Mouse (Mus musculus): ENCODE results near the gene Slc17a9. TPM values are rescaled to one million over a fixed set of nuclear protein-coding genes. Genes with fewer than 3 reads are reported as not detected.

The Slc17a9 gene
- polyA plus RNA-seq, 1 experiment from 2014 or later = 0.58 TPM

DNA sequence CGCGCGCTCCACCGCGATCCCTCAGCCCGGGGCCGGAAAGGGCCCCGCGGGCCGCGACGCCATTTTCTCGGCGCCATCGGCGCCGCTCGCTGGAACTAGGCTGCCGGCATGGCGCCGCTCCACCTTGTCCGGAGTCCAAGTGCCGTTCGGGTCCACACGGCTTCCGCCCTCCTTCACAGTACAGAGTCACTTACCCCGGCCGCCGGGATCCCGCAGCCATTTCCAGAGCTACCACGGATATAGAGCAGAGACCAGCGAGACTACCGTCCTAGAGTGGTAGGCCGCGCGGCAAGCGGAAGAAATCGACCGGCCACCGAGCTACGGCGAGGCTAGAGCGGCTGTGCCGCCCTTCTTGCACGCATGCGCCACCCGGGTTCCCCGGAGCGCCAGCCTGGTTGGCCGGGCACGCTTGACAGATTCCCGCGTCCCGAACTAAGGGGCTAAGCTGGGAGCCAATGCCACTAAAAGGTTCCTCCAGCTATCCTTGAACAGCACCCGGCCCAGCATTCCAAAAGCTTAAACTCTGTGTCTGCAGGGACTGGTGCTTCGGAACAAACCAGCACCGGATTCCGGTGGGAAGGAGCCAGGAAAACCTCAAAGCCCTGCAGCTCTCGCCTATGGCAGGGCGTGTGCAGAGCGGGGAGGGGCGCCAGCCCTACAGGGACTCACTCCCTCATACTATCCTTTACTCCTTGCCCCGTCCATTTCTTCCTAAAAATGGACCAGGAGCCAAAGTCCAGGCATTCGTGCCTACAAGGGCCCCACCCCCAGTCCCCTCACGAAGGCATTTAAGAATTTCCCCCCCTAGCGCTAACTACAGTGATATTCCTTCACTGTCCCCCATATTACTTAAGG is 23.1 kb upstream of the Slc17a9 start:
- H3K36me3 ChIP-seq (ENCODE audit: poor library complexity, severe bottlenecking) = peaks cover 3% of the 10 kb centered on the region; the same call in 1 of the 2 replicates
- H3K4me2 ChIP-seq = peak overlapping the region; percentile 98
- under 1% methylated on average over 66 of the region's 66 CpGs for WGBS
- H3K4me1 ChIP-seq = peaks cover 32% of the 10 kb centered on the region
- H3K9ac ChIP-seq = peak overlapping the region; percentile 96
- H3K27me3 ChIP-seq = no peaks in the 10 kb centered on the region
- H3K9me3 ChIP-seq (replicated peaks) = no peaks in the 10 kb centered on the region
- peak overlapping the region; percentile 91 for H3K4me3 ChIP-seq
- peak overlapping the region; percentile 92 for H3K27ac ChIP-seq
- peak; percentile 97 for ATAC-seq

DNA sequence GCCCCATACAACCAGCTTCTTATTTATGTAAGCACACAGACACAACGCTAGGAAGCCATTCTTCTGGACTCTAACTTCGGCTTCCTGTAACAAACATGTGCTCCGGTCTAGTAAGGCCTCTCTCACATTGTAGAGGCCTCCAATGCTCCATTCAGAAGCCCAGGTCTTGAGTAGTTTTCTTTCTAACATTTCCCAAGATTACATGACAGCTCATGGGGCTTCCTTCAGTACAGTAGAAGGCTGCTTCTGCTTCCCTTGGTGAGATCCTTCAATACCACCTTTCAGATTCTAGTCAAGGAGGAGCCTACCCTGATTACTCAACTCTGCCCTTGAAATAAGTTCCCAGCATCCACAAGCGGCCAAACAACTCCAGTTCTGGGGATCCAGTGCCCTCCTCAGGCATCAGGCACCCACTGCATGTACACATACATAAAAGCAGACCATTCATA is 22.3 kb upstream of the Slc17a9 start:
- H3K9ac ChIP-seq = peak overlapping the region; percentile 96
- H3K4me1 ChIP-seq = peaks cover 36% of the 10 kb centered on the region
- no peaks in the 10 kb centered on the region for H3K27me3 ChIP-seq
- H3K9me3 ChIP-seq (replicated peaks) = no peaks in the 10 kb centered on the region
- H3K36me3 ChIP-seq (ENCODE audit: poor library complexity, severe bottlenecking) = peaks cover 5% of the 10 kb centered on the region; the same call in 1 of the 2 replicates
- H3K4me2 ChIP-seq = peak overlapping the region; percentile 98
- peak overlapping the region; percentile 91 for H3K4me3 ChIP-seq
- ATAC-seq = no peak; the same call in 1 of the 2 replicates
- H3K27ac ChIP-seq = peak overlapping the region; percentile 92
- WGBS = 24% methylated on average over 4 of the region's 4 CpGs

DNA sequence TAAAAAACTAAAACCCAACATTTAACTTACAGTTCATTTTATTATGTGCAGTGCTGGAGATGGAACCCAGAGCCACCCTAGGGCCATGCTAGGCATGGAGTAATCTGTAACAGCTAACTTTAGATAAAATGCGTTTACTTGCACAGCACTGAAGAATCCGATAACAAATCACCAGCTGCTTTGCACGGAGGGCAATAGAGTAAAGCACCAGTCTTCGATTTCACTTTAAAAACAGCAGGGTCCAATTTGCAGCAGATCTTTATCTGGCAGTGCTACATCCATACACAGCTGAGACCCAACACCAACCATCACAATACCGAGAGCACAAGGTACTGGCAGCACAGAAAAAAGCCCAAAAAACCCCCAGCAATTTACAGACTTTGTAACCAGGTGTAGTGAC is 21.9 kb upstream of the Slc17a9 start:
- Histone ChIP-seq H3K36me3 (ENCODE audit: poor library complexity, severe bottlenecking) (peaks cover 5% of the 10 kb centered on the region; the same call in 1 of the 2 replicates), H3K4me3 (no peak overlapping the region), H3K4me2 (peak overlapping the region; percentile 98), H3K27me3 (no peaks in the 10 kb centered on the region), H3K27ac (no peak overlapping the region), H3K4me1 (peaks cover 40% of the 10 kb centered on the region), H3K9me3 (replicated peaks) (no peaks in the 10 kb centered on the region), H3K9ac (no peak overlapping the region)
- ATAC-seq = no peak
- WGBS = 84% methylated on average over 5 of the region's 5 CpGs

DNA sequence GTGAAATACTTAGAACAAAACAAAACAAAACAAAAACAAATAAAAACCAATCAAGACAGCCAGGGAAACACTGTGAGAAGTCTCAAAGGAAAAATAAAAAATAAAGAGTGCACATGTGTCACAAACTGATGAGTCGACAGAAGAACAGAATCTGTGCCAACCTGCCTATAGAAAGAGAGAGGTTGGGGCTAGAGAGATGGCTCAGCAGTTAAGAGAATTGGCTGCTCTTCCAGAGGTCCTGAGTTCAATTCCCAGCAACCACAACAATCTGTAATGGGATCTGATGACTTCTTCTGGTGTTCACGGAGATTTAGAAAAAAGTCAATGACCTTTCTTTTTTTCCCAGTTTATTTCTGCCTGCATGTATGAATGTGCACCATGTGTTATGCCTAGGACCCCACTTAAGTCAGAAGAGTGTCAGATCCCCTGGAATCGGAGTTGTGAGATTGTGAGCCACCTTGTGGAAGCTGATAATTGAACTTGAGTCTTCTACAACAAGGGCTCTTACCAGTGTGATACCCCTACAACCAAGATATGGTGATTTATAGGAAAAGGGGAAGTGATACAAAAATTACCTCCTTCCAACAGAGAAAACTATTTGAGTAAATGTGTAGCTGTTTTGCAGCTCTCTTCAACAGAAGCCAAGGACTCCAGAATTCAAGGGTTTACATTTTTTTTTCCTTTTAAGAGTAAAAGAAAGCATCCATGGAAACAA is 21.3 kb upstream of the Slc17a9 start:
- Histone ChIP-seq H3K4me3 (no peak overlapping the region), H3K27me3 (no peaks in the 10 kb centered on the region), H3K36me3 (ENCODE audit: poor library complexity, severe bottlenecking) (peaks cover 5% of the 10 kb centered on the region; the same call in 1 of the 2 replicates), H3K4me1 (peaks cover 46% of the 10 kb centered on the region), H3K27ac (no peak overlapping the region), H3K9ac (no peak overlapping the region), H3K9me3 (replicated peaks) (no peaks in the 10 kb centered on the region), H3K4me2 (no peak overlapping the region)
- no peak for ATAC-seq
- WGBS = 84% methylated on average over 3 of the region's 3 CpGs

DNA sequence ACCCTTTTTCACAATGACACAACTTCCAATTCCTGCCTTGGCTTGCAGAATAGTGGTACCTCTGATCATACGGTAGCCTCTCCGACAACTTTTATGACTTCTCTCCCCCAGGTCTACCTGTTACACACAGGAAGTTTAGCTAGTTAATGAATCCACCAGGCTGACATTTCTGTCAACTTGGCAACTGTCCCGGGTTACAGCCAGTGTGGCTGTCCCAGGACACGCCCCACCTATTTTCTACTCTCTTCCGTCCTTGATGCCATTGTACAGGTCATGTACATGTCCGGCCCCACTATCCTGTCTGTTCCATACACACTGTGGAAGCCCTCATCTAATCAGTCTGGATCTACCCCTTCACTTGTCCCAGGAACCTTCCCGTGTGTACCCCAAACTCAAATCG is 20.5 kb upstream of the Slc17a9 start:
- Histone ChIP-seq H3K27me3 (no peaks in the 10 kb centered on the region), H3K36me3 (ENCODE audit: poor library complexity, severe bottlenecking) (peaks cover 5% of the 10 kb centered on the region; the same call in 1 of the 2 replicates), H3K9me3 (replicated peaks) (no peaks in the 10 kb centered on the region), H3K4me2 (no peak overlapping the region), H3K4me1 (peaks cover 45% of the 10 kb centered on the region), H3K9ac (no peak overlapping the region), H3K27ac (no peak overlapping the region), H3K4me3 (no peak overlapping the region)
- 87% methylated on average over 8 of the region's 8 CpGs for WGBS
- ATAC-seq = no peak

DNA sequence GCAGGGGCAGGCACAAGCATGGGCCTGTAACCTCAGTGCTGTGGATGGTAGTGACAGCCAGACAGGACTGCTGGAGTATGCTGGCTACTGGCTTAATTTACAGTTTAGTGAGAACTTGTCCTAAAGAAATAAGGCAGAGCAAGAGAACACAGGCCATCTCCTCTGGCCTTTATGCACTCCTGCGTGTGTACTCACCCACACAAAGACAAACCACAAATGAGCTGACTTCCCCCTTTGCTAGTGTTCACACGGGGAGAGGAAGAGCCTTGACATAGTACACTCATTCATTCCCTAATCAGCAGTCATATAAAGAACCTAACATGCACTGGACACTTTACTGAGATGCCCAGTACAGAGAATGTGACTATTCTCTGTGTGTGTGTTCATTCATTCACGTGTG is 20.0 kb upstream of the Slc17a9 start:
- no peak overlapping the region for H3K9ac ChIP-seq
- H3K4me2 ChIP-seq = no peak overlapping the region
- H3K36me3 ChIP-seq (ENCODE audit: poor library complexity, severe bottlenecking) = peaks cover 5% of the 10 kb centered on the region; the same call in 1 of the 2 replicates
- no peaks in the 10 kb centered on the region for H3K9me3 ChIP-seq (replicated peaks)
- WGBS = 87% methylated on average over 3 of the region's 3 CpGs
- H3K27ac ChIP-seq = no peak overlapping the region
- no peaks in the 10 kb centered on the region for H3K27me3 ChIP-seq
- H3K4me1 ChIP-seq = peaks cover 41% of the 10 kb centered on the region
- ATAC-seq = no peak
- no peak overlapping the region for H3K4me3 ChIP-seq

DNA sequence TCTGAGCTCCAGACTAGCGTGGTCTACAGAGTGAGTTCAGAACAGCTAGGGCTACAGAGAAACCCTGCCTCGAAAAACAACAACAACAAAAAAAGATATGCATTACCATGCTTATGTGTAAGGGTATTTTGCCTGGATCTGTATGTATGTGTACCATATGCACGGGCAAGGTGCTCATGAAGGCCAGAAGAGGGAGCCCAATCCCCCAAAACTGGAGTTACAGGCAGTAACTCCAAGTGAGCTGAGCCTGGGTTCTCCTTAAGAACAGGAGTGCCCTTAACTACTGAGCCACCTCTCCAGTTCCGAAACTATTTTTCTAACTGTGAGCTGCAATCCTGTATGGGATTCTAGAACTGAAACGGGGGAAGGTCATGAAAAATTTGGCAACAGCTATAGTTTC is 19.1 kb upstream of the Slc17a9 start:
- 90% methylated on average over 5 of the region's 5 CpGs for WGBS
- H3K27me3 ChIP-seq = no peaks in the 10 kb centered on the region
- H3K9ac ChIP-seq = no peak overlapping the region

DNA sequence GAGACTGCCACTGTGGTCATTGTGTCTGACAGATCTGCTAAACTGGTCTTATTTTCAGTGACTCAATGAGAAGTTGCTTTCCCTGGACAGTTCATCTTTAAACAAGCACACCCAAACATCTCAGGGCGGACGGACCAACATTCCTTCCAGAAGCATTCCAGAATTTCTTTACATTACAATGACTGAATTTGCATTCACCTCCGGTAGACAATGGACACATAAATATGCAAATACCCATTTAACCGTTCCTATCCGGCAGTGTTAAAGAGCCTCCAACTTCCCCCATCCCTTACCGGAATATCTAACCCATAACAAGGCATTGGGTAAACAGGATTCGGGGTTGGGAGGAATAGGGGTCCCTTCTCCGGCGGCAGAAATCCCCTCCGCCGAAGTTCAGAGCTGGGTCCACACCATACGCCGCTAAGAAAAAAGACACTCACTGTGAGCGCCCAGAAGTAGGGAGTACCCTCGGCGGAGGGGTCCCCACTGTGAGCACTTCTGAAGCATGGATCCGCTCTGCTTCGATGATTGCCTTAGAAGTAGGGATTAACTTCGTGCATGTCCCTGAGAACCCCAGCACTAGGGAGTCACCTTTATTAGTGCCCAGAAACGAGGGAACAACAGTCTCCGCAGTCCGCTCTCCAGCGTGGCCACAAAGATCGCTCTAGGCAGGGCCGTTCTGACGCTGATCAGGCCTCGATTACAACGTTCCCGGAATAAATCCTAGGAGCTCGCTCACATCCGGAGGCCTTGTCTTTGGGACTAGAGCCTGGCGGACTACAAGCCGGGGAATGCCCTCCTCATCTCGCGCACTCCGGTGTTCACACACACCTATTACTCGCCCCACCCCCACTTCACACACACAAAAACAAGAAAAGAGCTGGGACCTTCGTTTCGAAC is 15.8 kb upstream of the Slc17a9 start:
- Histone ChIP-seq H3K9ac (peak overlapping the region; percentile 89), H3K4me2 (peak overlapping the region; percentile 91), H3K27me3 (no peaks in the 10 kb centered on the region), H3K9me3 (replicated peaks) (no peaks in the 10 kb centered on the region), H3K4me3 (peak overlapping the region; percentile 99), H3K27ac (peak overlapping the region; percentile 81), H3K36me3 (ENCODE audit: poor library complexity, severe bottlenecking) (peaks cover 16% of the 10 kb centered on the region), H3K4me1 (peaks cover 32% of the 10 kb centered on the region)
- no peak for ATAC-seq
- under 1% methylated on average over 39 of the region's 39 CpGs for WGBS

More for the DNA sequence above, 19.1 kb upstream of the Slc17a9 start:
- Histone ChIP-seq H3K4me3 (no peak overlapping the region), H3K4me1 (peaks cover 35% of the 10 kb centered on the region), H3K9me3 (replicated peaks) (no peaks in the 10 kb centered on the region), H3K36me3 (ENCODE audit: poor library complexity, severe bottlenecking) (peaks cover 5% of the 10 kb centered on the region; the same call in 1 of the 2 replicates), H3K4me2 (no peak overlapping the region), H3K27ac (no peak overlapping the region)
- ATAC-seq = no peak

DNA sequence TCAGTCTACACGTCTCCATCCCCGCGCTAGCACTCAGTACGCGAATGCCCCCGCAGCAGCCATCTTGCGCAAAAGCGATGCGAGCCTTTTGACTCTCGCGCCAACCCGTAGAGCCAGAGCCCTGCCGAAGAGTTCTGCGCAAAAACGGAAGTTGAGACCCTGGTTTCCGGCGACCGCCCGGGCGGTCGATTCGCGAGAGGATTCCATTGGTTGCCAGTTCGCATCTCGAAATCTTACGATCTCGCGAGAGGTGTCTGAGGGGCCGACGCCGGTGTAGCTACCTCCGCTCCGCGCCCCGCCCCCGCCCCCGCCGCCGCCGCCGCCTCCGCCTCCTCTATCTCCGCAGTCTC is 15.2 kb upstream of the Slc17a9 start, which contains the start of the genes Dido1 and Gid8:
Dido1 (minus strand) TSS at position 77 of the 350 bp plus-strand sequence.
Gid8 (plus strand) TSS at position 195 of the 350 bp plus-strand sequence.
- H3K9ac ChIP-seq = peak within 1 kb of the TSS; percentile 99
- peak; percentile 97 for ATAC-seq
- under 1% methylated on average over 39 of the region's 43 CpGs for WGBS

DNA sequence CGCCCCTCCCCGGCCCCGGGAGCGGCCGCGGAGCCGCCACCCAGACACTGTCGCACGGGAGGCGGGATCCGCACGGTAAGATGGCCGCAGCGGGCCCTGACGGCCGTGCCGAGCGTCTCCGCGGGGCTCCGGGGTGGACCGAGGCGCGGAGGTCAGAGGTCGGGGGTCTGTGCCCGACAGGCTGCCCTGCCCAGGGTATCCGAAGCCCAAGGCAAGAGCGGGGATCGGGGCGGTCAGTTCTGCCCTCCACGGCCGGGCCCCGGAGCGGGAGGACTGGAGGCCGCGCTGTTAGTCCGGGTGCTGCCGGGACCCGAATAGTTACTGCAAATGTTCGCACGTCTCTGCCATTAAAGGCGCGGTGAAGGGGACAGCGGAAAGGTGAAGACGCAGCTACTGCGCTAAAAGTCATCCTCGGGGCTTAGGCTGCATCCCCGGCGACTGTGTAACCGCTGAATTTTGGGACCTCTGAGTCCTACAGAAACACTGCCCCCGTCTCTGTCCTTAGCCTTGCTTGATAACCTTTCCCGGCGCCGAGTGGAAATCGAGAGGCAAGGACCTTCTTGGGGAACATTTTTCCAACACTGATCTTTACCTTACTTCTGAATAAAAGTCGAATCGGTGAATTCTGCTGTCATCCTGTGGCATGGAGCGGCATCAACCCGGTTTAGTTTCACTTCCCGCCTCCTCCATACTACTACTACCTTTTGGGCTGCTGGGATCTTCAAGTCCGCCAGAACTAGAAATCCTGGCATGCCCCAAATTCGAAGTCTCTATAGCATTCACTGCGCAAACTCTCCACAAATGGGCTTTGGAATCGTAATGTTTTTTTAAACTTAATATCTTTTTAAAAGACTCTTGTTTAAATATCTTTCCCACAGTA is 14.5 kb upstream of the Slc17a9 start:
- peak overlapping the region; percentile 99 for H3K4me3 ChIP-seq
- no peaks in the 10 kb centered on the region for H3K27me3 ChIP-seq
- 3% methylated on average over 63 of the region's 64 CpGs for WGBS
- H3K27ac ChIP-seq = peak overlapping the region; percentile 82
- H3K4me1 ChIP-seq = peaks cover 32% of the 10 kb centered on the region
- peak overlapping the region; percentile 87 for H3K4me2 ChIP-seq
- peaks cover 25% of the 10 kb centered on the region for H3K36me3 ChIP-seq (ENCODE audit: poor library complexity, severe bottlenecking)
- no peaks in the 10 kb centered on the region for H3K9me3 ChIP-seq (replicated peaks)
- peak overlapping the region; percentile 99 for H3K9ac ChIP-seq
- ATAC-seq = peak; percentile 72; the same call in 1 of the 2 replicates

More for the DNA sequence above, 15.2 kb upstream of the Slc17a9 start, which contains the start of the genes Dido1 and Gid8:
- peak within 1 kb of the TSS; percentile 91 for H3K4me2 ChIP-seq
- H3K9me3 ChIP-seq (replicated peaks) = no peaks in the 10 kb centered on the region
- H3K4me1 ChIP-seq = peaks cover 32% of the 10 kb centered on the region
- H3K27me3 ChIP-seq = no peaks in the 10 kb centered on the region
- H3K4me3 ChIP-seq = peak within 1 kb of the TSS; percentile 99
- peak within 1 kb of the TSS; percentile 82 for H3K27ac ChIP-seq
- H3K36me3 ChIP-seq (ENCODE audit: poor library complexity, severe bottlenecking) = peaks cover 22% of the 10 kb centered on the region
